Mouse (Mus musculus) ES-Bruce4 (cell line): ENCODE results near the gene Atxn1.

ENCODE experiments used
- CTCF ChIP-seq: IDR thresholded peaks from one replicate; pipeline ENCODE4 v1.8.1; 2011; ENCODE audit warnings: low read depth, low read length
- POLR2A ChIP-seq: IDR thresholded peaks from one replicate; pipeline ENCODE4 v1.8.1; 2011; ENCODE audit warnings: low read length; ENCODE audit not compliant: insufficient read depth

- TF ChIP-seq CTCF (no peak), POLR2A (no peak)
Measured at GRCm38 (mm10) chr13:45979246-45979645, 14.4 kb upstream of the Atxn1 start.
